Mouse (Mus musculus) kidney, embryonic 15.5 days (tissue): Measurements from ENCODE around the gene Eif2b4. TPM values are rescaled to one million over a fixed set of nuclear protein-coding genes. Genes with fewer than 3 reads are reported as not detected.
A peak's percentile ranks its signal among the peaks of the same experiment; 100 is the strongest.

Experiments
- ATAC-seq: fragments of 200-750 bp; cut with Nextera tagmentation; replicated peaks from 2 replicates; pipeline ENCODE4 v1.8.0; 2017; ENCODE audit warnings: moderate TSS enrichment; ENCODE audit not compliant: low FRiP score
- H3K27ac ChIP-seq: fragments of 300-500 bp; sonication (generic); 2 replicates; pipeline ENCODE4 v1.5.1; 2015; ENCODE audit warnings: mild to moderate bottlenecking, inconsistent platforms
- H3K27me3 ChIP-seq: fragments of 300-500 bp; sonication (generic); 2 replicates; pipeline ENCODE4 v1.6.1; 2015; ENCODE audit warnings: inconsistent platforms
- H3K36me3 ChIP-seq: fragments of 300-500 bp; sonication (generic); 2 replicates; pipeline ENCODE4 v1.6.1; 2015; ENCODE audit warnings: inconsistent platforms
- H3K4me1 ChIP-seq: fragments of 300-500 bp; sonication (generic); 2 replicates; pipeline ENCODE4 v1.6.1; 2015; ENCODE audit warnings: inconsistent platforms
- H3K4me2 ChIP-seq: fragments of 300-500 bp; sonication (generic); 2 replicates; pipeline ENCODE4 v1.6.1; 2015; ENCODE audit warnings: moderate library complexity, mild to moderate bottlenecking, inconsistent platforms
- H3K4me3 ChIP-seq: fragments of 300-500 bp; sonication (generic); replicated peaks from 2 replicates; pipeline ENCODE4 v1.5.1; 2015; ENCODE audit warnings: mild to moderate bottlenecking, inconsistent platforms
- H3K9ac ChIP-seq: fragments of 300-500 bp; sonication (generic); 2 replicates; pipeline ENCODE4 v1.6.1; 2015; ENCODE audit warnings: mild to moderate bottlenecking, inconsistent platforms
- H3K9me3 ChIP-seq: fragments of 300-500 bp; sonication (generic); replicated peaks from 2 replicates; pipeline ENCODE4 v1.6.1; 2016; ENCODE audit warnings: inconsistent platforms
- WGBS: fragments of 180-500 bp; shearing (Covaris S2); methylation state at CpG from one replicate; pipeline ENCODE4 v1.1.7; 2015; ENCODE audit warnings: mixed read lengths; 5-methylcytosine and 5-hydroxymethylcytosine counted together
- polyA plus RNA-seq: library from polyadenylated mRNA; unstranded; fragments of >200 nt; fragmentation: Nextera tagmentation; extraction: Ambion mirVana; gene quantifications from 2 replicates; pipeline ENCODE4 v1.2.1, GENCODE M21; 2015

The Eif2b4 gene
- polyA plus RNA-seq, 1 experiment from 2014 or later, result 64.9 TPM

- peaks cover 19% of the 10 kb centered on the region for H3K36me3 ChIP-seq
- peak overlapping the region; percentile 57 for H3K4me2 ChIP-seq
- H3K27me3 ChIP-seq, result peaks cover 62% of the 10 kb centered on the region
- peaks cover 24% of the 10 kb centered on the region for H3K4me1 ChIP-seq
- H3K4me3 ChIP-seq, result peak overlapping the region; percentile 33
- WGBS, result 13% methylated on average over 9 of the region's 9 CpGs
- ATAC-seq, result no peak
- no peaks in the 10 kb centered on the region for H3K9me3 ChIP-seq
- no peak overlapping the region for H3K9ac ChIP-seq
- H3K27ac ChIP-seq, result no peak overlapping the region
Observed at GRCm38 (mm10) chr5:31138968-31139425, 54.2 kb downstream of the Eif2b4 start.

- peak within 1 kb of the TSS; percentile 57 for H3K4me2 ChIP-seq
- H3K36me3 ChIP-seq, result peaks cover 16% of the 10 kb centered on the region
- no peaks in the 10 kb centered on the region for H3K9me3 ChIP-seq
- 1% methylated on average over 52 of the region's 52 CpGs for WGBS
- no peak within 1 kb of the TSS for H3K27ac ChIP-seq
- ATAC-seq, result peak; percentile 49; the same call in 1 of the 2 replicates
- no peak within 1 kb of the TSS for H3K9ac ChIP-seq
- H3K27me3 ChIP-seq, result peaks cover 65% of the 10 kb centered on the region
- H3K4me1 ChIP-seq, result peaks cover 24% of the 10 kb centered on the region
- H3K4me3 ChIP-seq, result peak within 1 kb of the TSS; percentile 33
Observed at GRCm38 (mm10) chr5:31138241-31138967, 54.8 kb downstream of the Eif2b4 start, which contains the start of gene Ucn. Ucn (minus strand) TSS chr5:31138829.

- Histone ChIP-seq H3K27me3 (peaks cover 65% of the 10 kb centered on the region), H3K4me2 (peak overlapping the region; percentile 57), H3K27ac (no peak overlapping the region), H3K9me3 (no peaks in the 10 kb centered on the region), H3K36me3 (peaks cover 12% of the 10 kb centered on the region), H3K4me1 (peaks cover 24% of the 10 kb centered on the region), H3K9ac (no peak overlapping the region), H3K4me3 (peak overlapping the region; percentile 33)
- under 1% methylated on average over 13 of the region's 13 CpGs for WGBS
- ATAC-seq, result no peak
Observed at GRCm38 (mm10) chr5:31137658-31138057, 55.6 kb downstream of the Eif2b4 start.

Other genes starting within 250 kb of the Eif2b4 start
- gene Cgref1, start 247.8 kb downstream of the Eif2b4 start, polyA plus RNA-seq, result 12.5 and 17.4 TPM in 2 replicates
- gene Preb, start 233.1 kb downstream of the Eif2b4 start, polyA plus RNA-seq, result 146 and 151 TPM in 2 replicates
- gene Tcf23, start 224.8 kb downstream of the Eif2b4 start, polyA plus RNA-seq, result 1.6 and 1.8 TPM in 2 replicates
- gene Atraid, start 145.1 kb downstream of the Eif2b4 start, polyA plus RNA-seq, result 145 and 149 TPM in 2 replicates
- 10.4 and 11.8 TPM in 2 replicates for gene Slc5a6, start 144.5 kb downstream of the Eif2b4 start, polyA plus RNA-seq
- 32.5 and 36.2 TPM in 2 replicates for gene Cad, start 138.7 kb downstream of the Eif2b4 start, polyA plus RNA-seq
- gene Dnajc5g, start 87.1 kb downstream of the Eif2b4 start, polyA plus RNA-seq, result not detected in 2 replicates
- gene Slc30a3, start 85.2 kb downstream of the Eif2b4 start, polyA plus RNA-seq, result 2.8 and 3.1 TPM in 2 replicates
- 1.2 and 1.6 TPM in 2 replicates for gene Trim54, start 76.7 kb downstream of the Eif2b4 start, polyA plus RNA-seq
- not detected in 2 replicates for gene Ucn, start 54.6 kb downstream of the Eif2b4 start, polyA plus RNA-seq
- gene Mpv17, start 39.2 kb downstream of the Eif2b4 start, polyA plus RNA-seq, result 62.6 and 76.8 TPM in 2 replicates
- 2.0 and 2.1 TPM in 2 replicates for gene Gm29609, start 13.5 kb downstream of the Eif2b4 start, polyA plus RNA-seq
- gene Gtf3c2, start 13.3 kb downstream of the Eif2b4 start, polyA plus RNA-seq, result 83.0 and 93.5 TPM in 2 replicates
- gene Snx17, start 203 bp downstream of the Eif2b4 start, polyA plus RNA-seq, result 140 and 148 TPM in 2 replicates
- gene Zfp513, start 8.9 kb upstream of the Eif2b4 start, polyA plus RNA-seq, result 9.1 and 11.9 TPM in 2 replicates
- gene Ppm1g, start 27.3 kb upstream of the Eif2b4 start, polyA plus RNA-seq, result 130 and 144 TPM in 2 replicates
- 156 and 171 TPM in 2 replicates for gene Nrbp1, start 47.4 kb upstream of the Eif2b4 start, polyA plus RNA-seq
- gene Gm9970, start 47.8 kb upstream of the Eif2b4 start, polyA plus RNA-seq, result 0.83 TPM in 1 of 2 replicates, not detected in the other
- gene Krtcap3, start 58.3 kb upstream of the Eif2b4 start, polyA plus RNA-seq, result 21.5 and 25.1 TPM in 2 replicates
- gene Ift172, start 97.7 kb upstream of the Eif2b4 start, polyA plus RNA-seq, result 36.3 and 36.9 TPM in 2 replicates
- gene Fndc4, start 102.7 kb upstream of the Eif2b4 start, polyA plus RNA-seq, result 42.3 and 46.2 TPM in 2 replicates
- gene Gckr, start 104.0 kb upstream of the Eif2b4 start, polyA plus RNA-seq, result 0.21 and 0.70 TPM in 2 replicates